Mouse (Mus musculus): ENCODE measurements around the gene Gm20388. TPM values are rescaled to one million over a fixed set of nuclear protein-coding genes. Genes with fewer than 3 reads are reported as not detected.

The Gm20388 gene
- polyA plus RNA-seq, 1 experiment, result 10.6 TPM

DNA sequence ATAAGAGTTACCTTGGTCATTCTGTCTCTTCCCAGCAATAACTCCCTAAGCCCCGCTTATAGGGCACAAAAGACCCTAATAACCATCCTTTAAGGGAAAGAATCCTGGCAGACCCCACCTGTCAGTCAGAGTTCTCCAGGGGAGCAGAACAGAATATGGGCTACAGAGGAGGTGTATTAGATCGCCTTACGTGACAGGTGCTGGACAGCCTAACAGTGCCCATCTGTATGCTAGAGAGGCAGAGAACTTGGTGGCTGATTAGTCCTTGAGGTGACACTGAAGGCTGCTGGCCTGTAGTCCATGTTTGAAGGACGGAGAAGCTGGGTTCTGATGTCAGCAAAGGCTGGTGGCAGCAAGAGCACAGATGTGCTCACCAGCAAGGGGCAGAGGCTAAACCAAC lies 200.3 kb downstream of the Gm20388 start:
- WGBS, result 85% methylated on average over 4 of the region's 4 CpGs
- TF ChIP-seq CTCF (IDR thresholded peaks at IDR 0.05; ENCODE audit: control insufficient read depth, insufficient read depth, low read length) (no peak), POLR2A (IDR thresholded peaks at IDR 0.05; ENCODE audit: borderline replicate concordance, control insufficient read depth, low read depth, low read length) (no peak)
- Histone ChIP-seq H3K4me3 (replicated peaks; ENCODE audit: control insufficient read depth, low read depth, low read length) (no peak overlapping the region), H3K4me1 (ENCODE audit: control insufficient read depth, insufficient read depth, low read length) (peaks cover 10% of the 10 kb centered on the region; the same call in 1 of the 2 replicates), H3K27ac (ENCODE audit: control insufficient read depth, insufficient read depth, low read depth, low read length, poor library complexity) (no peak overlapping the region)

DNA sequence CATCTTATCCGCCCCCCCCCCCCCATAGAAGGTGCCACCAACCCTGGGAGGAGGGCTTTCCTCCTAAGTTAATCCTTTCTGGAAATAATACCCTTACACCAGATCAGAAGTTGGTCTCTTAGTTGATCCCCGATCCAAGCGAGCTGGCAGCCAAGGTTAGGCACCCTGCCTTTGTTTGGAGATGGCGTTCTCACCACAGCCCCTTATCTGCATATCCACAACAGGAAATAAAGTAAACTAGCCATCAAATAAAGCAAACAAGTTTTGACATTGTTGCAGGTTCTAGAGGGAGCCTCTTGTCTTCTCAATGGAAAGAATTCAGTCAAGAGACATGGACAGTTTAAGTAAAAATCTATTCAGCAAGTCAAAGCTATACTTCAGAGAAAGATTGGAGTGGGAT lies 200.7 kb downstream of the Gm20388 start:
- H3K4me1 ChIP-seq (ENCODE audit: control insufficient read depth, insufficient read depth, low read length), result peaks cover 10% of the 10 kb centered on the region; the same call in 1 of the 2 replicates
- 69% methylated on average over 4 of the region's 4 CpGs for WGBS
- H3K27ac ChIP-seq (ENCODE audit: control insufficient read depth, insufficient read depth, low read depth, low read length, poor library complexity), result no peak overlapping the region
- TF ChIP-seq POLR2A (IDR thresholded peaks at IDR 0.05; ENCODE audit: borderline replicate concordance, control insufficient read depth, low read depth, low read length), result no peak
- no peak for TF ChIP-seq CTCF (IDR thresholded peaks at IDR 0.05; ENCODE audit: control insufficient read depth, insufficient read depth, low read length)
- no peak overlapping the region for H3K4me3 ChIP-seq (replicated peaks; ENCODE audit: control insufficient read depth, low read depth, low read length)

GRCm38 (mm10) chr8:120112535-120112934 lies 201.9 kb downstream of the Gm20388 start:
- peaks cover 8% of the 10 kb centered on the region; the same call in 1 of the 2 replicates for H3K4me1 ChIP-seq (ENCODE audit: control insufficient read depth, insufficient read depth, low read length)
- H3K27ac ChIP-seq (ENCODE audit: control insufficient read depth, insufficient read depth, low read depth, low read length, poor library complexity), result peak overlapping the region; percentile 90
- peak overlapping the region; percentile 10 for H3K4me3 ChIP-seq (replicated peaks; ENCODE audit: control insufficient read depth, low read depth, low read length)
- 15% methylated on average over 5 of the region's 5 CpGs for WGBS
- TF ChIP-seq CTCF (IDR thresholded peaks at IDR 0.05; ENCODE audit: control insufficient read depth, insufficient read depth, low read length) (no peak), POLR2A (IDR thresholded peaks at IDR 0.05; ENCODE audit: borderline replicate concordance, control insufficient read depth, low read depth, low read length) (no peak)

- Histone ChIP-seq H3K4me1 (ENCODE audit: control insufficient read depth, insufficient read depth, low read length) (peaks cover 6% of the 10 kb centered on the region; the same call in 1 of the 2 replicates), H3K4me3 (replicated peaks; ENCODE audit: control insufficient read depth, low read depth, low read length) (peak overlapping the region; percentile 68), H3K27ac (ENCODE audit: control insufficient read depth, insufficient read depth, low read depth, low read length, poor library complexity) (peak overlapping the region; percentile 90)
- TF ChIP-seq POLR2A (IDR thresholded peaks at IDR 0.05; ENCODE audit: borderline replicate concordance, control insufficient read depth, low read depth, low read length), result no peak
- TF ChIP-seq CTCF (IDR thresholded peaks at IDR 0.05; ENCODE audit: control insufficient read depth, insufficient read depth, low read length), result no peak
- 5% methylated on average over 10 of the region's 10 CpGs for WGBS
Measured at GRCm38 (mm10) chr8:120113306-120113705, 202.7 kb downstream of the Gm20388 start.

GRCm38 (mm10) chr8:120113758-120114255 lies 203.2 kb downstream of the Gm20388 start, which contains the start of gene 6430548M08Rik:
Gene 6430548M08Rik, plus strand, starts transcription at chr8:120114152.
- peaks cover 6% of the 10 kb centered on the region; the same call in 1 of the 2 replicates for H3K4me1 ChIP-seq (ENCODE audit: control insufficient read depth, insufficient read depth, low read length)
- peak within 1 kb of the TSS; percentile 77 for H3K4me3 ChIP-seq (replicated peaks; ENCODE audit: control insufficient read depth, low read depth, low read length)
- peak within 1 kb of the TSS; percentile 90 for H3K27ac ChIP-seq (ENCODE audit: control insufficient read depth, insufficient read depth, low read depth, low read length, poor library complexity)
- TF ChIP-seq POLR2A (IDR thresholded peaks at IDR 0.05; ENCODE audit: borderline replicate concordance, control insufficient read depth, low read depth, low read length) (peak; percentile 63; the same call in 1 of the 2 replicates), CTCF (IDR thresholded peaks at IDR 0.05; ENCODE audit: control insufficient read depth, insufficient read depth, low read length) (peak; percentile 55)
- under 1% methylated on average over 61 of the region's 61 CpGs for whole genome bisulfite sequencing

DNA sequence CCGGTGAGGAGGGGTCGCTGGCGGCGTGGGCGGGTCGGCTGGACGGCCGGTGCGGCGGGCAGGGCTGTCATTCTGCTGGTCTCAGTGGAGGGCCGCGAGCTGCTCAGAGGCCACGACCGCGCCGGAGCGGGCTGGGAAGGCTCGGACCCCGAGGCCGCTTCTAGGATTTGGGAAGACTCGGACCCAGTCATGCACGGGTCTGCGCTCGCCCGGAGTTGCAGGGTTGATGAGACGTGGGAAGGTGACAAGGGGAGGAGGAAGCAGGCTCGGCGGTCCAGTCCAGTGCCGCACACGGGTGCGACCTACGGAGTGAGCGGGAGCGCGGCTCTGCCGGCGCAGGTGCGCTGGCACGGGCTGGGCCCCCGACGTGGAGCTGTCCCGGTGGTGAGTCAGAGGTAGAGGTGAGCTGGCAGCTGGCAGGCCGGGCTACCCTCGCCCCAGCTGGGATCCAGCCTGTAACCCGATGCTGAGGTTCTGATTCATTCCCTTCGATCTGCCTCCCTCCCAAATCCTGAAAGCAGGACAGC lies 203.7 kb downstream of the Gm20388 start:
- H3K4me1 ChIP-seq (ENCODE audit: control insufficient read depth, insufficient read depth, low read length), result peaks cover 6% of the 10 kb centered on the region; the same call in 1 of the 2 replicates
- 5% methylated on average over 46 of the region's 46 CpGs for WGBS
- peak overlapping the region; percentile 77 for H3K4me3 ChIP-seq (replicated peaks; ENCODE audit: control insufficient read depth, low read depth, low read length)
- peak overlapping the region; percentile 90 for H3K27ac ChIP-seq (ENCODE audit: control insufficient read depth, insufficient read depth, low read depth, low read length, poor library complexity)
- no peak for TF ChIP-seq POLR2A (IDR thresholded peaks at IDR 0.05; ENCODE audit: borderline replicate concordance, control insufficient read depth, low read depth, low read length)
- TF ChIP-seq CTCF (IDR thresholded peaks at IDR 0.05; ENCODE audit: control insufficient read depth, insufficient read depth, low read length), result no peak

DNA sequence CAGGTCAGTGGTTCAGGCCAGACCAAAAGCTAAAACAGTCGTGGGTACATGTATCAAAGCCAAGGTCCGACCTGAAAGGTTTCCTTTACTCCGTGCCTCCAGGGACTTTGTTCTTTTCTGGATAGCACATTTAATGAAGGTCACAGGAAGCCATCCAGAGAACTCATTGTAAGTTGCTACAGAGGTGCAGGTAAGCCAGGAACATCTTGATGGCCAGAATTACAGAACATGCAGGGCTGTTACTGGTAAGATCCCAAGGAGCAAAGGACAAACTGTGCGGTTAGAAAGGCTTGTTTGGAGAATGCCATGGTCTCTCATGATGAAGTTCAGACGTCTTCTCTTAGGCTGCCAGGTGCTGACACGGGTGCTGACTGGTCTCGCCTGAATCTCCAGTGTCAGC lies 206.0 kb downstream of the Gm20388 start:
- WGBS, result 52% methylated on average over 7 of the region's 7 CpGs
- TF ChIP-seq CTCF (IDR thresholded peaks at IDR 0.05; ENCODE audit: control insufficient read depth, insufficient read depth, low read length), result no peak
- TF ChIP-seq POLR2A (IDR thresholded peaks at IDR 0.05; ENCODE audit: borderline replicate concordance, control insufficient read depth, low read depth, low read length), result no peak
- Histone ChIP-seq H3K4me3 (replicated peaks; ENCODE audit: control insufficient read depth, low read depth, low read length) (peak overlapping the region; percentile 21), H3K4me1 (ENCODE audit: control insufficient read depth, insufficient read depth, low read length) (peaks cover 5% of the 10 kb centered on the region; the same call in 1 of the 2 replicates), H3K27ac (ENCODE audit: control insufficient read depth, insufficient read depth, low read depth, low read length, poor library complexity) (peak overlapping the region; percentile 36; the same call in 1 of the 2 replicates)

DNA sequence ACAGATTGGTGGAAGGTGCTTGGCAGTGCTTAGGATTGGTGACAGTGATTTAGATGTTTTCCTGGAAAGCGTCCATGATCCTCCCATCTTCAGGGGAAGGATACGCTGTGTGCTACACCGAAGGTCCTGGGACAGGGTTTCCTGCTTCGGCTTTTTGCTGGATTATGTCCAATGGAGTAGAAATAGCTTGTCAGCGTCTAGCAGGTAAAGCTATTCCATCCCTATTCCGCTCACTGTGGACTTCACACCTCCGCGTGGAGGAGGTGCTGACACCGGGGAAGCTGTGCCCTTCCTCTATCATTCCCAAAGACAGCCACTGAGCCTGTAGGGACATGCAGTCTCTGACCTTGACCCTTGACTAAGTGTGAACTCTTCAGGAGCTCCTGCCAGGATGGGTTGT lies 207.5 kb downstream of the Gm20388 start:
- Histone ChIP-seq H3K4me3 (replicated peaks; ENCODE audit: control insufficient read depth, low read depth, low read length) (no peak overlapping the region), H3K4me1 (ENCODE audit: control insufficient read depth, insufficient read depth, low read length) (peaks cover 3% of the 10 kb centered on the region; the same call in 1 of the 2 replicates), H3K27ac (ENCODE audit: control insufficient read depth, insufficient read depth, low read depth, low read length, poor library complexity) (no peak overlapping the region)
- no peak for TF ChIP-seq POLR2A (IDR thresholded peaks at IDR 0.05; ENCODE audit: borderline replicate concordance, control insufficient read depth, low read depth, low read length)
- no peak for TF ChIP-seq CTCF (IDR thresholded peaks at IDR 0.05; ENCODE audit: control insufficient read depth, insufficient read depth, low read length)
- WGBS, result 89% methylated on average over 9 of the region's 9 CpGs

Data from bone marrow, adult 2 months (tissue).